Mouse (Mus musculus): ENCODE data around the gene Gm11168. TPM values are rescaled to one million over a fixed set of nuclear protein-coding genes. Genes with fewer than 3 reads are reported as not detected.
"Not testable (repeated sequence)": the region's sequence is repeated elsewhere in the genome, so short reads cannot be mapped to it uniquely, and the experiment has no call there.

Gene Gm11168
- total RNA-seq (2012; rRNA removed) (not detected in 2 replicates), total RNA-seq (2014; rRNA removed) (not detected in 2 replicates), polyA plus RNA-seq (2012; ENCODE audit: insufficient read length, low read depth) (not detected in 2 replicates)

- H3K27me3 ChIP-seq (replicated peaks); H3K4me3 ChIP-seq (replicated peaks in 1 of 3; ENCODE audit: low read depth in 2 of 3, low read length in 2 of 3, poor library complexity in 1 of 3); H3K36me3 ChIP-seq (replicated peaks in 1 of 2; ENCODE audit: control insufficient read depth in 1 of 2, insufficient read depth in 1 of 2, low read length in 1 of 2); H3K4me1 ChIP-seq (ENCODE audit: control insufficient read depth in 1 of 2, insufficient read depth in 2 of 2); H3K27ac ChIP-seq (ENCODE audit: insufficient read depth, low read depth); H3K79me2 ChIP-seq (replicated peaks; ENCODE audit: control insufficient read depth, extremely low read depth, insufficient read depth, poor library complexity, severe bottlenecking); H3K9me3 ChIP-seq (replicated peaks; ENCODE audit: low read length); H3K9ac ChIP-seq (ENCODE audit: insufficient read depth, low read depth); DNase-seq (ENCODE audit: extremely low read depth); dilution Hi-C loops (cut with MboI; ENCODE audit: extremely low pct_ligation_motif_present, extremely low pct_unique_long_range_greater_than_20kb, low sequenced_read_pairs); in situ Hi-C loops (cut with MboI; ENCODE audit: low pct_ligation_motif_present, low pct_unique_long_range_greater_than_20kb, low sequenced_read_pairs); H3K4me2 ChIP-seq (ENCODE audit: insufficient read depth, low read depth, poor library complexity, severe bottlenecking): not testable (repeated sequence)
Observed at GRCm38 (mm10) chr9:3002794-3003396, at the start of gene Gm11168. Gene Gm11168, plus strand, starts transcription at chr9:3003346.

GRCm38 (mm10) chr9:3000445-3000972 is 2.6 kb upstream of the Gm11168 start, which contains the start of gene Gm10722:
Gene Gm10722, plus strand, starts transcription at chr9:3000922.
- H3K9ac ChIP-seq (ENCODE audit: insufficient read depth, low read depth); H3K27me3 ChIP-seq (replicated peaks); H3K9me3 ChIP-seq (replicated peaks; ENCODE audit: low read length); H3K27ac ChIP-seq (ENCODE audit: insufficient read depth, low read depth); H3K79me2 ChIP-seq (replicated peaks; ENCODE audit: control insufficient read depth, extremely low read depth, insufficient read depth, poor library complexity, severe bottlenecking); dilution Hi-C loops (cut with MboI; ENCODE audit: extremely low pct_ligation_motif_present, extremely low pct_unique_long_range_greater_than_20kb, low sequenced_read_pairs); in situ Hi-C loops (cut with MboI; ENCODE audit: low pct_ligation_motif_present, low pct_unique_long_range_greater_than_20kb, low sequenced_read_pairs); DNase-seq (ENCODE audit: extremely low read depth); H3K36me3 ChIP-seq (replicated peaks in 1 of 2; ENCODE audit: control insufficient read depth in 1 of 2, insufficient read depth in 1 of 2, low read length in 1 of 2); H3K4me1 ChIP-seq (ENCODE audit: control insufficient read depth in 1 of 2, insufficient read depth in 2 of 2); H3K4me2 ChIP-seq (ENCODE audit: insufficient read depth, low read depth, poor library complexity, severe bottlenecking): not testable (repeated sequence)
- peak within 1 kb of the TSS in 1 of 3 experiments; percentile 1 for H3K4me3 ChIP-seq (replicated peaks in 1 of 3; ENCODE audit: low read depth in 2 of 3, low read length in 2 of 3, poor library complexity in 1 of 3)

- H3K9me3 ChIP-seq (replicated peaks; ENCODE audit: low read length); H3K79me2 ChIP-seq (replicated peaks; ENCODE audit: control insufficient read depth, extremely low read depth, insufficient read depth, poor library complexity, severe bottlenecking); H3K27ac ChIP-seq (ENCODE audit: insufficient read depth, low read depth); H3K9ac ChIP-seq (ENCODE audit: insufficient read depth, low read depth); H3K4me3 ChIP-seq (replicated peaks in 1 of 3; ENCODE audit: low read depth in 2 of 3, low read length in 2 of 3, poor library complexity in 1 of 3); H3K36me3 ChIP-seq (replicated peaks in 1 of 2; ENCODE audit: control insufficient read depth in 1 of 2, insufficient read depth in 1 of 2, low read length in 1 of 2); H3K4me1 ChIP-seq (ENCODE audit: control insufficient read depth in 1 of 2, insufficient read depth in 2 of 2); dilution Hi-C loops (cut with MboI; ENCODE audit: extremely low pct_ligation_motif_present, extremely low pct_unique_long_range_greater_than_20kb, low sequenced_read_pairs); H3K27me3 ChIP-seq (replicated peaks); in situ Hi-C loops (cut with MboI; ENCODE audit: low pct_ligation_motif_present, low pct_unique_long_range_greater_than_20kb, low sequenced_read_pairs); DNase-seq (ENCODE audit: extremely low read depth); H3K4me2 ChIP-seq (ENCODE audit: insufficient read depth, low read depth, poor library complexity, severe bottlenecking): not testable (repeated sequence)
Observed at GRCm38 (mm10) chr9:3001006-3001405, 2.1 kb upstream of the Gm11168 start.

GRCm38 (mm10) chr9:3001948-3002659 is 1.0 kb upstream of the Gm11168 start:
- H3K9me3 ChIP-seq (replicated peaks; ENCODE audit: low read length); in situ Hi-C loops (cut with MboI; ENCODE audit: low pct_ligation_motif_present, low pct_unique_long_range_greater_than_20kb, low sequenced_read_pairs); H3K36me3 ChIP-seq (replicated peaks in 1 of 2; ENCODE audit: control insufficient read depth in 1 of 2, insufficient read depth in 1 of 2, low read length in 1 of 2); H3K4me2 ChIP-seq (ENCODE audit: insufficient read depth, low read depth, poor library complexity, severe bottlenecking); H3K79me2 ChIP-seq (replicated peaks; ENCODE audit: control insufficient read depth, extremely low read depth, insufficient read depth, poor library complexity, severe bottlenecking); H3K27me3 ChIP-seq (replicated peaks); H3K27ac ChIP-seq (ENCODE audit: insufficient read depth, low read depth); H3K4me1 ChIP-seq (ENCODE audit: control insufficient read depth in 1 of 2, insufficient read depth in 2 of 2); H3K4me3 ChIP-seq (replicated peaks in 1 of 3; ENCODE audit: low read depth in 2 of 3, low read length in 2 of 3, poor library complexity in 1 of 3); H3K9ac ChIP-seq (ENCODE audit: insufficient read depth, low read depth); DNase-seq (ENCODE audit: extremely low read depth); dilution Hi-C loops (cut with MboI; ENCODE audit: extremely low pct_ligation_motif_present, extremely low pct_unique_long_range_greater_than_20kb, low sequenced_read_pairs): not testable (repeated sequence)
- 0 out of 4 replicates have a peak, but pooled peaks of 1 of the 2 experiments have one; percentile 13 for TF ChIP-seq CTCF (conservative IDR thresholded peaks at IDR 0.05 in 1 of 2, IDR thresholded peaks at IDR 0.05 in 1 of 2; ENCODE audit: low read depth in 2 of 2, low read length in 2 of 2)

GRCm38 (mm10) chr9:3006179-3006578 is 3.0 kb downstream of the Gm11168 start:
- in situ Hi-C loops (cut with MboI; ENCODE audit: low pct_ligation_motif_present, low pct_unique_long_range_greater_than_20kb, low sequenced_read_pairs); DNase-seq (ENCODE audit: extremely low read depth); H3K79me2 ChIP-seq (replicated peaks; ENCODE audit: control insufficient read depth, extremely low read depth, insufficient read depth, poor library complexity, severe bottlenecking); H3K9ac ChIP-seq (ENCODE audit: insufficient read depth, low read depth); H3K36me3 ChIP-seq (replicated peaks in 1 of 2; ENCODE audit: control insufficient read depth in 1 of 2, insufficient read depth in 1 of 2, low read length in 1 of 2); H3K4me2 ChIP-seq (ENCODE audit: insufficient read depth, low read depth, poor library complexity, severe bottlenecking); H3K4me3 ChIP-seq (replicated peaks in 1 of 3; ENCODE audit: low read depth in 2 of 3, low read length in 2 of 3, poor library complexity in 1 of 3); H3K27ac ChIP-seq (ENCODE audit: insufficient read depth, low read depth); H3K27me3 ChIP-seq (replicated peaks); dilution Hi-C loops (cut with MboI; ENCODE audit: extremely low pct_ligation_motif_present, extremely low pct_unique_long_range_greater_than_20kb, low sequenced_read_pairs); H3K9me3 ChIP-seq (replicated peaks; ENCODE audit: low read length); H3K4me1 ChIP-seq (ENCODE audit: control insufficient read depth in 1 of 2, insufficient read depth in 2 of 2): not testable (repeated sequence)

- H3K9me3 ChIP-seq (replicated peaks; ENCODE audit: low read length); DNase-seq (ENCODE audit: extremely low read depth); H3K9ac ChIP-seq (ENCODE audit: insufficient read depth, low read depth); H3K36me3 ChIP-seq (replicated peaks in 1 of 2; ENCODE audit: control insufficient read depth in 1 of 2, insufficient read depth in 1 of 2, low read length in 1 of 2); H3K27ac ChIP-seq (ENCODE audit: insufficient read depth, low read depth); H3K27me3 ChIP-seq (replicated peaks); H3K4me2 ChIP-seq (ENCODE audit: insufficient read depth, low read depth, poor library complexity, severe bottlenecking); in situ Hi-C loops (cut with MboI; ENCODE audit: low pct_ligation_motif_present, low pct_unique_long_range_greater_than_20kb, low sequenced_read_pairs); H3K4me3 ChIP-seq (replicated peaks in 1 of 3; ENCODE audit: low read depth in 2 of 3, low read length in 2 of 3, poor library complexity in 1 of 3); dilution Hi-C loops (cut with MboI; ENCODE audit: extremely low pct_ligation_motif_present, extremely low pct_unique_long_range_greater_than_20kb, low sequenced_read_pairs); H3K79me2 ChIP-seq (replicated peaks; ENCODE audit: control insufficient read depth, extremely low read depth, insufficient read depth, poor library complexity, severe bottlenecking); H3K4me1 ChIP-seq (ENCODE audit: control insufficient read depth in 1 of 2, insufficient read depth in 2 of 2): not testable (repeated sequence)
Observed at GRCm38 (mm10) chr9:3006636-3007035, 3.5 kb downstream of the Gm11168 start.
